In the genomic region with DNA sequence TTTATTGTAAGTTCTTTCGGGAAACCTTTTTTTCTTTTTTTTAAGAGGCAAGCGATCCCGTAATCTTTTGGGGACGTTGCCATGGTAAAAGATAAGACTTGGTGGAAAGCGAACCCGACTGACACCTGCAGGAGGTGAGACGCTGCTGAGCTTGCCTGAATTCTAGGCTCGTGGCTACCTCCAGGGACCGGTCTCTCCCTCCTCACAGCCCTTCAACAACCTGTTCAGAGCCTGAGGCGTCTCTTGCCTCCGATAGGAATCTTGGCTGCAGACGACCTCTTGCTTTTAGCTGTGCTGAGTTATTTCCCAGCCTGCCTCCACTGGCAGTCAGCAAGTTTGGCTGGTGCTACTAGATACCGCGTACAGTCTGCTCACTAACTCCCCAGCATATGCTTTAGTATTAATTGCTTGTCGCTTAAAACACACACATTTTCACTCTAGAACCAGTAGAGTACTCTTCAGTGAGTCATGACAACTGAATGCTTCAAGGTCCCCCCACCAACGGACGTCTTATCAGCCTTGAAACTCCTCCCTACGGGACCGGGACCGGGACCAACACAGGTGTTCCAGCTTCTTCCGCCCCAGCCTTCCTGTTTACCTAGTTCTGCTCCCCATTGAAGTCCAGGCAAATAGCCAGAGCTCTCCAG, we compare ENCODE assay signal across 8 mouse cellular contexts. TPM values are rescaled to one million over a fixed set of nuclear protein-coding genes. Genes with fewer than 3 reads are reported as not detected.
DNase-seq lines count a peak whose midpoint lies in the region; ATAC-seq lines count a peak whose summit lies in the region.

No protein-coding gene starts in this region.

- DNase-seq in adrenal gland, adult (ENCODE audit: inconsistent age in 2 of 2, low spot score in 1 of 2): peak; percentile 76 to 91
- no peak for DNase-seq in adrenal gland, postnatal 4 days (ENCODE audit: low spot score in 2 of 2)
- DNase-seq in cerebellum, postnatal 36 days: peak; percentile 13 to 25
- DNase-seq in heart, adult 18-20 months: peak; percentile 60 to 78
- DNase-seq in kidney, adult 18-20 months: peak; percentile 81
- peak; percentile 35 for DNase-seq in left cerebral cortex, postnatal 4 days
- peak; percentile 94 for DNase-seq in midbrain, embryonic 11.5 days (ENCODE audit: low spot score, missing footprints)

- H3K27ac ChIP-seq in midbrain, embryonic 11.5 days (ENCODE audit: low read depth, low read length): no peak overlapping the region
- peak overlapping the region; percentile 98 for H3K27ac ChIP-seq in stomach, embryonic 15.5 days

- H3K4me3 ChIP-seq in midbrain, embryonic 11.5 days (ENCODE audit: low read depth, low read length): peak overlapping the region; percentile 98
- H3K4me3 ChIP-seq in stomach, embryonic 15.5 days (replicated peaks): peak overlapping the region; percentile 92

- H3K9me3 ChIP-seq in midbrain, embryonic 11.5 days (ENCODE audit: control insufficient read depth, low read length): no peaks in the 10 kb centered on the region
- H3K9me3 ChIP-seq in stomach, embryonic 15.5 days: no peaks in the 10 kb centered on the region

- 0 out of 2 replicates have a peak, but pooled peaks have one; percentile 14 for ATAC-seq in midbrain, embryonic 11.5 days (ENCODE audit: low FRiP score)
- peak; percentile 32 for ATAC-seq in stomach, embryonic 15.5 days (ENCODE audit: insufficient read depth, low FRiP score, low read depth)

- H3K27me3 ChIP-seq in midbrain, embryonic 11.5 days (ENCODE audit: control insufficient read depth, insufficient read depth, low read length): no peaks in the 10 kb centered on the region
- no peaks in the 10 kb centered on the region for H3K27me3 ChIP-seq in stomach, embryonic 15.5 days (replicated peaks)

- peaks cover 20% of the 10 kb centered on the region for H3K4me1 ChIP-seq in midbrain, embryonic 11.5 days (ENCODE audit: control insufficient read depth, insufficient read depth, low read length)
- H3K4me1 ChIP-seq in stomach, embryonic 15.5 days: peaks cover 8% of the 10 kb centered on the region

- WGBS in midbrain, embryonic 11.5 days: under 1% methylated on average over 21 of the region's 21 CpGs
- 2% methylated on average over 21 of the region's 21 CpGs for WGBS in stomach, embryonic 15.5 days

- H3K9ac ChIP-seq in midbrain, embryonic 11.5 days (ENCODE audit: low read length): peak overlapping the region; percentile 100
- peak overlapping the region; percentile 36; the same call in 1 of the 2 replicates for H3K9ac ChIP-seq in stomach, embryonic 15.5 days

- H3K36me3 ChIP-seq in midbrain, embryonic 11.5 days (ENCODE audit: control insufficient read depth, insufficient read depth, low read length): no peaks in the 10 kb centered on the region
- no peaks in the 10 kb centered on the region for H3K36me3 ChIP-seq in stomach, embryonic 15.5 days

- intact Hi-C loops in left cerebral cortex, postnatal 4 days (cut with DNase I): no loop called here

- H3K4me2 ChIP-seq in midbrain, embryonic 11.5 days: peak overlapping the region; percentile 79
- H3K4me2 ChIP-seq in stomach, embryonic 15.5 days: peak overlapping the region; percentile 68

RNA-seq across cellular contexts. Expression of gene Fnbp1l, which starts 0.9 kb away (rescaled TPM):
- 10 to 100 TPM; 36.1 to 47.9 TPM for total RNA-seq in adrenal gland, postnatal 4 days (2021)
- total RNA-seq in heart, adult 18-20 months (2021): 10 to 100 TPM; 16.4 to 16.8 TPM
- total RNA-seq in left cerebral cortex, postnatal 4 days (2021): 100 to 1,000 TPM; 474 to 513 TPM
- 76.8 and 85.8 TPM in 2 replicates for polyA plus RNA-seq in midbrain, embryonic 11.5 days (2014; fragmentation: Nextera tagmentation; extraction: Ambion mirVana)
- polyA plus RNA-seq in stomach, embryonic 15.5 days (2015; fragmentation: Nextera tagmentation; extraction: Ambion mirVana): 48.6 and 51.7 TPM in 2 replicates

Comparison
In these comparisons a context has a peak if more than half of its experiments do, and no peak if none do; other contexts are left out.
1. DNase-seq: peak in adrenal gland, adult (2 of 2), cerebellum, postnatal 36 days (2 of 2), heart, adult 18-20 months (2 of 2), kidney, adult 18-20 months (single experiment), left cerebral cortex, postnatal 4 days (single experiment) and midbrain, embryonic 11.5 days (single experiment); none in adrenal gland, postnatal 4 days (0 of 2).
2. RNA of gene Fnbp1l, which starts 0.9 kb away (total RNA-seq): 474 to 513 TPM in left cerebral cortex, postnatal 4 days; 36.1 to 47.9 TPM in adrenal gland, postnatal 4 days and 16.4 to 16.8 TPM in heart, adult 18-20 months; every median in the first group is over 4 times any median in the second.